Mouse (Mus musculus) thymus, postnatal 36 days (tissue): Measurements from ENCODE around the gene Ubn1.
A peak's percentile ranks its signal among the peaks of the same experiment; 100 is the strongest.

Experiments used
- DNase-seq, 2 experiments: peaks; one replicate each; pipeline ENCODE4 v3.0.0; 2022; ENCODE audit warnings: mixed read lengths in 2 of 2

The Ubn1 gene

GRCm38 (mm10) chr16:5074341-5074740 lies 24.5 kb downstream of the Ubn1 start:
- no peak for DNase-seq

DNA sequence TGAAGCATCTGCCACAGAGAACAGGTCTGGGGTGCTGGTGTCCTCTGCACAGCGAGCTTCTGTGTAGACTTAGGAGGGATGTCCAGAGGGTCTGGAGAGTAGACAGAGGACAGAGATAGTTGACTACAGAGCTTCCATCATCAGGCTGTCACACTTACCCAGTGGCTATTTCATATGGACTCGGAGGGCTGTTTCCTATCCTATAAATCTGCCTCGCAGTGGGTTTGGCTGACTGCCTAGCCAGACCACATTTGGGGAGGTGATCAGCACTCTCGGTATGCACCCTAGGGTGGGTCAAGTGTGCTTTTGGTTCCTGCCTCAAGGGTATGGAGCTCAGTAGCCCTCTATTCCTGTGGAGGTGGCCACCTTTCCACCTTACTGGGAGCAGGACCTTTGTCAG lies 35.3 kb downstream of the Ubn1 start:
- DNase-seq = no peak

GRCm38 (mm10) chr16:5086179-5086578 lies 36.3 kb downstream of the Ubn1 start:
- no peak for DNase-seq

GRCm38 (mm10) chr16:5089021-5089420 lies 39.2 kb downstream of the Ubn1 start:
- no peak for DNase-seq

- DNase-seq = no peak
These were observed 43.4 kb downstream of the Ubn1 start for GRCm38 (mm10) chr16:5093285-5093684.

GRCm38 (mm10) chr16:5096504-5096903 lies 46.6 kb downstream of the Ubn1 start:
- no peak for DNase-seq

GRCm38 (mm10) chr16:5101000-5101399 lies 51.1 kb downstream of the Ubn1 start:
- no peak for DNase-seq

- DNase-seq = no peak
These were observed 60.0 kb downstream of the Ubn1 start for GRCm38 (mm10) chr16:5109877-5110276.

- DNase-seq = no peak
These were observed 61.2 kb downstream of the Ubn1 start for GRCm38 (mm10) chr16:5111021-5111420.

DNA sequence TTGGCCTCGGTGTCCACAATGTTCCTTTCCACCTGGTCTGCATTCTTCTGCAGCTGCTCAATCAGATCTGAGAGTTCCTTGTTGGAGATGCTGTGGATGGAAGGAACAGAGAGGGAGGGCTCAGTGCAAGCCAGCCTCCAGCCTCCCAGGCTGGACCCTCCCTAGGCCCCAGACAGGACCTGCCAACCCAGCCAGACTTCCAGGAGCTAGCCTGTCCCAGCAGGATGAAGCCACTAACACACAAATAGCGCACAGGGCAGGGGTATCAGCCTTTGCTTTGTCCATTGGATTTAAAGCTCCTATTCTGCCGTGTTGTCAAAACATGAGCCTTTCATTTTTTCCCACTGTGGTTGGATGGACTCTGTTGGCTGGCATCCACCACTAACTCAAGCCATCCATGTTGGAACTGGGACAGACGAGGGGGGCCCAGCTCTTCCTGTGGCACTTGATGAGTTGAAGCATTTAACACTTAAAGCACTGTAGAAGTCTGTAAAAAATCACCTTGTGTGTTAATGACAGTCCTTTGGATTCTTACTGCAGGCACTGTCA lies 63.2 kb downstream of the Ubn1 start:
- no peak for DNase-seq

DNA sequence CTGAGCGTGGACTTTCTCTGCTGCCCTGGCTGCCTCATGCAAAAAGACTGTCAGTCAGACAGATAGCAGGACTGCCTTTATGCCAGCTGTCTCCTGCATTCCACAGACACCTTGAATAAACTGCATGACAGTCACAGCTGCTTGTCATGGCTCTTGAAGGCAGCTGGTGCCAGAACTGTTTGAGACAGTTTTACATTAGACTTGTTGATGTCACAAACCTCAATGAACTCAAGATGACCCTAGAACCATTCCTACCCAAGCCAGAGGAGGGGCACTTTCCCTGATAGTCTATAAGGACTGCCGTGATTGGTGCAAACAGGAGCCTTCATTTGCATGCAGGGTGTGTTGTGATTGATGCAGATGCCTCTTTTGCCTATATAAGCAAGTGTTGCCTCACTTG lies 63.7 kb downstream of the Ubn1 start:
- DNase-seq = no peak

- DNase-seq = no peak
These were observed 69.5 kb downstream of the Ubn1 start for GRCm38 (mm10) chr16:5119385-5119784.

DNA sequence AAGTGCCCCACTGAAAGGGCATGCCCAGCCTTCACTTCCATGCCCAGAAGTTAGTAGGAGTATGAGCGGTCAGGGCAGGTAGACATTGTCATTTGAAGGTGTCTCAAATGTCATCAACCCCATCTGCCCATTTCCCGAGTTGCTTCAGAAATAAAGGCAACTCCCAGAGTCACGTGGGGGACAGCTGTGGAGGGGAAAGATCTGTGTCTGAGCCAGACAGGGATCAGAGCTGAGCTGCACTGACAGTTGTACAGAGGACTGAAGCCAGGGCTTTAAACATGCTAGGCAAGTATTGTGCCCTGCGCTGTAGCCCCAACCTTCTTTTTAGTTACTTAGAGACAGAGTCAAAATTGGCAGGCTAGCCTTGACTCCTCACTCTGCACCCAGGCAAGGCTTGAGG lies 70.0 kb downstream of the Ubn1 start:
- no peak for DNase-seq

GRCm38 (mm10) chr16:5123476-5123875 lies 73.6 kb downstream of the Ubn1 start:
- no peak for DNase-seq

GRCm38 (mm10) chr16:5130196-5130595 lies 80.3 kb downstream of the Ubn1 start:
- no peak for DNase-seq

DNA sequence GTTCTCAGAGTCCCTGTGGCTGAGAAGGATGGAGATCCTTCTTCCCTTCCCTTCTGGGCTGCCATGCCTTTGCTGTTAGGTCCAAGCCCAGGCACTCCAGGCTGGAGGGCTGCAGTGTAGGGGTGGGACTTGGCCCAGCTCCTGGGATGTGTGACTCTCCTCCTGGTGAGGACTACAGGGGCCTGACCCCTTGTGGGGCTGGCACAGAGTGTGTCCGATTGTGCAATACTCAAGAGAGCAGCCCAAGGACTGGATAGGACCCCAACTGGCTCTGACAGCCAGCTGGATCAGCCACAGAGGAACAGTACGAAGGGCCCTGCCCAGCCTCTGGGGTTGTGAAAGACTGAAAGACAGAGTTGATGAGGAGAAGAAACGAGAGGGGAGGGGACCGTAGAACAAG lies 80.9 kb downstream of the Ubn1 start:
- no peak for DNase-seq

DNA sequence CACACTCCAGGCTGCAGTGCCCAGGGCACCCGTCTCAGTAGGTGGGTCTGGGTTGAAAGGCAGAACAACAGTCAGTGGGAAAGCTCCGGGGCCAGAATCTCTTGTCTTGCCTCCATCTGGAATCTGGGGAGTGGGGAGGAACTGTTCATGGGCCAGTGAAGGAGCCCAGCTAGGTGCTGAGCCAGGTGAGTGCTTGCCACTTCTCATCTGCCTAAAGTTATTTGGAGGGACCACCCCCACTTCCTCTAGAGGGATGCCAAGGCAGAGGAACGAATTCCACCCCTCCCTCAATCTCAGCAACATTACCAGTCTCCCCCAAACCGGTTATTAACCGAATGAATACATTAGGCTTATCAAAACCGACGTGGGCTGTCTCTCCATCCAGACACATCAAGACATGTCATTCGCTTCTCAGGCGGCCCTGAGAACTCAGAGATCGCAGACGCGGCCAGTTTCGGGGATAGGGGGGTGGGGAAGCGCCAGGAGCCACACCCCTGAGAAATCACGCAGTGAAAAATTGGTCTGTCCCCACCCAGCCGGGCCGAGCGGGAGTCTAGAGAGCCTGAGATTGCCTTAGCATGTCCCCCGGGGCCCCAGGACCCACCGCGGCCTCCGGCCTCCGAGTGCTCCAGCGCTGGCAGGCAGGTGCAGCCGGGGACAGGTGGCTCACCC lies 81.5 kb downstream of the Ubn1 start:
- DNase-seq = no peak

- peak in 1 of 2 experiments; percentile 19 for DNase-seq
These were observed 82.5 kb downstream of the Ubn1 start, which contains the start of gene Ppl for GRCm38 (mm10) chr16:5132401-5132801. Gene Ppl (minus strand): TSS chr16:5132421.

DNA sequence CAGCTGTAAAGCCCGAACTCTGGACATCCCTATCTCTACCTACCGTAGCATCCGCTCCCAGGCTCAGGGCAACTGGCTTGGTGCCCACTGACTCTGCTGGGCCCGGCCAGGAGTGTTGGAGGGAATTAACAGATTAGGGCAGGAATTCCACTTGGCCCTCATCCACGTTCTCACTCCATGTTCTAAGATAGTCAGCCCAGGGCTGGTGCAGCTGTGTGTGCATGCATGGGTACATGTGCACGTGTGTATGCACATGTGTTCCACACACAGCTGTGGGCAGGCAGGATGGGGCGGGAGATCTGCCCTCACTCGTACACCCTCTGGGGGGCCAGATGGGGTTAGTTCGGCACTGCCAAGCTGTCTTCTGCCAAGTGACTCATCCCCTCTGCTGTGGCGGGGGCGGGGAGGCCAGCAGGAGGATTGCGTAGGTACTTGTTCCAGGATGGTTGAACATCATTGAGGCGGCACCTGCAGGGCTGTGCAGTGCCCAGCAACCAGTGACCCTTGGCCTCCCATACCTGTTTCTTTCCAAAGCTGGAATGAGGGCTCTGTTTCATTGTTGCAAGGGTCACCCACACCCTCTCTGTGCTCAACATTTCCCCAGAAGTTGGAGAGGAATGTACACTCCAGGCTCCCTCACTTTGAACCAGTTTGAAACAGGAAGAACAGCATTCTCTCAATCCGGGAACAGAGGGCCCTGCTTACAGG lies 84.9 kb downstream of the Ubn1 start:
- no peak for DNase-seq

DNA sequence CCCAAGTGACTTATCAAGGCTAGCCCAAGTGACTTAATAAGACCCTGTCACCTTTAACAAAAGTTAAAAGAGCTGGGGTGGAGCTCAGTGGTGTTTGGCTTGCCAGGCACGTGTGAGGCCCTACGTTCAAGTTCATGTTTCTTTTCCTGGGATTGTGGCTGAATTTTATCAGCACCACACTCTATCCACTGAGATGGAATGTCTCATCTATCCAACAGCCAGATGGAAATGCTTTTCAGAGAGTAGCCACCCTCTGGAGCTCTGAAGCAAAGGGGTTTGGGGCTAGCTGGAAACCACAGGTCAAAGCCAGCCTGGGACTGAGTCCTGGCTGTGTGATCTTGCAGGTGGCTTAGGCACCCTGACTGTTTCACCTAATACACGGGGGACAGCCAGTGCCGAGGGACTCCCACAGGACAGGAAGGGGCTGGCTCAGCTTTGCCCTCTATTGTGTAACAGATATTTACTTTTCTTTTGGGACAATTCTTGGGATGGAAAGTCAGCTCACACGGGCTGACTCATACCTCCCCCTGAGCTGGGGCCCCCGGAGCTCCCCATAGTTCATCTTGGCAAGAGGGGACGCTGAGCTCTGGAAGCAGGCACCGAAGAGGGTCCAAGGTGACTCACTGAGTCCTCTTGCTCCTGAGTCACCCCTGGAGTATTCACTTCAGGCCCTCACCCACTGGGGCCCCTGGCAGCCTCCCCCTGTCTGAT lies 85.8 kb downstream of the Ubn1 start:
- no peak for DNase-seq
